Mouse (Mus musculus): ENCODE data around the gene Rtel1.

GRCm38 (mm10) chr2:181390136-181390870 is 70.8 kb downstream of the Rtel1 start:
- no peak for TF ChIP-seq POLR2A (IDR thresholded peaks at IDR 0.05; ENCODE audit: control insufficient read depth, extremely low read depth, insufficient read depth, low read length, poor library complexity)
- no peak for TF ChIP-seq CTCF (IDR thresholded peaks at IDR 0.05; ENCODE audit: borderline replicate concordance, control insufficient read depth, extremely low read depth, insufficient read depth, low read length, poor library complexity)
